Comparison of ENCODE assay signal across 10 mouse cellular contexts in the genomic region with DNA sequence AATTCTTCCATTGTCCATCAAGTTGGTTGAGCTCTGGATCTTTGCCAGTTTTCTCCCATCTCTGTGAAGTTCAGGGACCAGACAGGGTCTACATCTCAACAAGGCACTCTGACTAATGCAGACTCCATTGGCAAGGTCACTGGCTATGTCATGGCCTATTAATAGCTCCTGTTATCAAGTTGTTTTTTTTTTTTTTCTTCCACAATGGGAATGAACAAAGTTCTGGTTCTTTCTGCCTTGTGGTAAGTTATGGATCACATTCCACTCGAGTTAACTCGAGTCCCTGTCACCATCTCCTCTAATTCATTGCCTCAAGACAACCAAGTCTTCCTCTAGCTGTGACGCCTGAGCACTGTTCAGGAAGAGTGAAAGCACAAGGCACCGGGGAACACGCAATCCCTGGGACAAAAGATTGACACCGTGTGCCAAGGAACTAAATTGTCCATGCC. TPM values are rescaled to one million over a fixed set of nuclear protein-coding genes. Genes with fewer than 3 reads are reported as not detected.
A peak's percentile ranks its signal among the peaks of the same experiment; 100 is the strongest.
DNase-seq lines count a peak whose midpoint lies in the region; ATAC-seq lines count a peak whose summit lies in the region.
"Had no signal": no experiment of that assay in that cellular context is flagged by ENCODE, and none has a peak within 500 bp of the region (broad histone marks: within the 10 kb centered on the region; RNA-seq: fewer than 3 reads in every experiment).

No protein-coding gene starts in this region.

- no peak for ATAC-seq in hindbrain, embryonic 14.5 days (ENCODE audit: low FRiP score)
- ATAC-seq in hindbrain, embryonic 11.5 days (ENCODE audit: low FRiP score): no peak

- intact Hi-C loops in left cerebral cortex, postnatal 25 days (cut with DNase I): no loop called here

- WGBS in hindbrain, embryonic 14.5 days: 59% methylated on average over 6 of the region's 6 CpGs
- WGBS in hindbrain, embryonic 11.5 days: 67% methylated on average over 6 of the region's 6 CpGs
- WGBS in embryonic facial prominence, embryonic 10.5 days: 59% methylated on average over 6 of the region's 6 CpGs
- WGBS in limb, embryonic 10.5 days: 75% methylated on average over 6 of the region's 6 CpGs

- H3K27me3 ChIP-seq in hindbrain, embryonic 14.5 days (ENCODE audit: control insufficient read depth, insufficient read depth, low read length): 0 out of 2 replicates have a peak, but pooled peaks cover 3% of the 10 kb centered on the region
- no peaks in the 10 kb centered on the region for H3K27me3 ChIP-seq in hindbrain, embryonic 11.5 days (ENCODE audit: control insufficient read depth, insufficient read depth, low read length)
- H3K27me3 ChIP-seq in embryonic facial prominence, embryonic 10.5 days (replicated peaks; ENCODE audit: low read depth, poor library complexity, severe bottlenecking): no peaks in the 10 kb centered on the region; the same call in 1 of the 2 replicates
- peaks cover 18% of the 10 kb centered on the region for H3K27me3 ChIP-seq in limb, embryonic 10.5 days (ENCODE audit: low read depth, poor library complexity, severe bottlenecking)

- H3K4me3 ChIP-seq in hindbrain, embryonic 14.5 days (replicated peaks; ENCODE audit: low read length): peak overlapping the region; percentile 23; the same call in 1 of the 2 replicates
- no peak overlapping the region for H3K4me3 ChIP-seq in hindbrain, embryonic 11.5 days (ENCODE audit: low read depth, low read length)
- H3K4me3 ChIP-seq in embryonic facial prominence, embryonic 10.5 days: peak overlapping the region; percentile 93; the same call in 1 of the 2 replicates
- no peak overlapping the region for H3K4me3 ChIP-seq in limb, embryonic 10.5 days

- H3K27ac ChIP-seq in hindbrain, embryonic 14.5 days: no peak overlapping the region
- no peak overlapping the region for H3K27ac ChIP-seq in hindbrain, embryonic 11.5 days (ENCODE audit: low read depth, low read length)
- 0 out of 2 replicates have a peak overlapping the region, but pooled peaks have one; percentile 86 for H3K27ac ChIP-seq in embryonic facial prominence, embryonic 10.5 days (replicated peaks)
- H3K27ac ChIP-seq in limb, embryonic 10.5 days: peak overlapping the region; percentile 89; the same call in 1 of the 2 replicates

- DNase-seq in hindbrain, embryonic 14.5 days (ENCODE audit: low spot score): no peak
- no peak for DNase-seq in hindbrain, embryonic 11.5 days (ENCODE audit: low spot score)
- DNase-seq in 416B (ENCODE audit: low read depth): peak; percentile 52
- DNase-seq in embryonic facial prominence, embryonic 10.5 days (ENCODE audit: low spot score): no peak
- no peak for DNase-seq in limb, embryonic 10.5 days (ENCODE audit: low spot score)
- no peak for DNase-seq in thymus, adult 18-20 months
- no peak for DNase-seq in left cerebral cortex, postnatal 25 days (ENCODE audit: low spot score in 2 of 2)
- no peak for DNase-seq in thymus, postnatal 10 days (ENCODE audit: low spot score in 2 of 2)

- no peaks in the 10 kb centered on the region for H3K9me3 ChIP-seq in hindbrain, embryonic 14.5 days (ENCODE audit: control insufficient read depth, low read length)
- H3K9me3 ChIP-seq in hindbrain, embryonic 11.5 days (ENCODE audit: control insufficient read depth, low read length): no peaks in the 10 kb centered on the region
- no peaks in the 10 kb centered on the region for H3K9me3 ChIP-seq in embryonic facial prominence, embryonic 10.5 days
- no peaks in the 10 kb centered on the region for H3K9me3 ChIP-seq in limb, embryonic 10.5 days (replicated peaks)

- peaks cover 26% of the 10 kb centered on the region for H3K4me1 ChIP-seq in hindbrain, embryonic 14.5 days (replicated peaks; ENCODE audit: control insufficient read depth, insufficient read depth, low read length)
- peaks cover 12% of the 10 kb centered on the region for H3K4me1 ChIP-seq in hindbrain, embryonic 11.5 days (replicated peaks; ENCODE audit: control insufficient read depth, insufficient read depth, low read length)
- H3K4me1 ChIP-seq in embryonic facial prominence, embryonic 10.5 days: peaks cover 45% of the 10 kb centered on the region
- peaks cover 42% of the 10 kb centered on the region for H3K4me1 ChIP-seq in limb, embryonic 10.5 days

- H3K36me3 ChIP-seq in hindbrain, embryonic 14.5 days (replicated peaks; ENCODE audit: control insufficient read depth, insufficient read depth): no peaks in the 10 kb centered on the region
- H3K36me3 ChIP-seq in hindbrain, embryonic 11.5 days (ENCODE audit: control insufficient read depth, insufficient read depth, low read length): no peaks in the 10 kb centered on the region
- peaks cover 3% of the 10 kb centered on the region for H3K36me3 ChIP-seq in embryonic facial prominence, embryonic 10.5 days (replicated peaks)
- H3K36me3 ChIP-seq in limb, embryonic 10.5 days: peaks cover 9% of the 10 kb centered on the region; the same call in 1 of the 2 replicates

- peak overlapping the region; percentile 87; the same call in 1 of the 2 replicates for H3K4me2 ChIP-seq in hindbrain, embryonic 14.5 days (replicated peaks)
- H3K4me2 ChIP-seq in hindbrain, embryonic 11.5 days (replicated peaks; ENCODE audit: low read depth, low read length): no peak overlapping the region

- H3K9ac ChIP-seq in hindbrain, embryonic 14.5 days: no peak overlapping the region
- no peak overlapping the region for H3K9ac ChIP-seq in hindbrain, embryonic 11.5 days (ENCODE audit: low read depth, low read length)

RNA-seq across cellular contexts. Expression of a gene that starts 1.7 kb away (rescaled TPM):
- 14.9 and 17.3 TPM in 2 replicates for polyA plus RNA-seq in hindbrain, embryonic 14.5 days (2014; fragmentation: Nextera tagmentation; extraction: Ambion mirVana)
- polyA plus RNA-seq in hindbrain, embryonic 11.5 days (2014; fragmentation: Nextera tagmentation; extraction: Ambion mirVana): 10.9 and 12.2 TPM in 2 replicates
- 56.7 and 57.7 TPM in 2 replicates for polyA plus RNA-seq in embryonic facial prominence, embryonic 10.5 days (2016; fragmentation: Nextera tagmentation; extraction: Ambion mirVana)
- polyA plus RNA-seq in limb, embryonic 10.5 days (2016; fragmentation: Nextera tagmentation; extraction: Ambion mirVana): 46.9 and 55.0 TPM in 2 replicates
- 10 to 100 TPM; 48.9 TPM for total RNA-seq in left cerebral cortex, postnatal 25 days (2021)

RNA-seq across cellular contexts. Expression of a gene that starts 9.2 kb away (rescaled TPM):
- polyA plus RNA-seq in hindbrain, embryonic 14.5 days (2014; fragmentation: Nextera tagmentation; extraction: Ambion mirVana): not detected in 2 replicates
- not detected in 2 replicates for polyA plus RNA-seq in hindbrain, embryonic 11.5 days (2014; fragmentation: Nextera tagmentation; extraction: Ambion mirVana)
- not detected in 2 replicates for polyA plus RNA-seq in embryonic facial prominence, embryonic 10.5 days (2016; fragmentation: Nextera tagmentation; extraction: Ambion mirVana)
- polyA plus RNA-seq in limb, embryonic 10.5 days (2016; fragmentation: Nextera tagmentation; extraction: Ambion mirVana): not detected in 2 replicates
- not detected for total RNA-seq in left cerebral cortex, postnatal 25 days (2021)
- polyA plus RNA-seq: inflammation-experienced regulatory T-cells, adult 6 months; neural tube, embryonic 14.5 days had no signal

RNA-seq across cellular contexts. Expression of a gene that starts 36.6 kb away (rescaled TPM):
- 0.20 and 0.80 TPM in 2 replicates for polyA plus RNA-seq in hindbrain, embryonic 14.5 days (2014; fragmentation: Nextera tagmentation; extraction: Ambion mirVana)
- polyA plus RNA-seq in hindbrain, embryonic 11.5 days (2014; fragmentation: Nextera tagmentation; extraction: Ambion mirVana): 0.85 and 1.8 TPM in 2 replicates
- polyA plus RNA-seq in embryonic facial prominence, embryonic 10.5 days (2016; fragmentation: Nextera tagmentation; extraction: Ambion mirVana): 1.3 and 2.0 TPM in 2 replicates
- 1.3 and 1.8 TPM in 2 replicates for polyA plus RNA-seq in limb, embryonic 10.5 days (2016; fragmentation: Nextera tagmentation; extraction: Ambion mirVana)
- 10 to 100 TPM; 11.6 to 14.0 TPM for total RNA-seq in left cerebral cortex, postnatal 25 days (2021)

RNA-seq across cellular contexts. Expression of a gene that starts 37.3 kb away (rescaled TPM):
- not detected in 2 replicates for polyA plus RNA-seq in hindbrain, embryonic 14.5 days (2014; fragmentation: Nextera tagmentation; extraction: Ambion mirVana)
- polyA plus RNA-seq in hindbrain, embryonic 11.5 days (2014; fragmentation: Nextera tagmentation; extraction: Ambion mirVana): not detected in 2 replicates
- not detected in 2 replicates for polyA plus RNA-seq in embryonic facial prominence, embryonic 10.5 days (2016; fragmentation: Nextera tagmentation; extraction: Ambion mirVana)
- polyA plus RNA-seq in limb, embryonic 10.5 days (2016; fragmentation: Nextera tagmentation; extraction: Ambion mirVana): not detected in 2 replicates
- not detected for total RNA-seq in left cerebral cortex, postnatal 25 days (2021)
- polyA plus RNA-seq: inflammation-experienced regulatory T-cells, adult 6 months; neural tube, embryonic 14.5 days had no signal

RNA-seq across cellular contexts. Expression of a gene that starts 38.0 kb away (rescaled TPM):
- not detected in 2 replicates for polyA plus RNA-seq in hindbrain, embryonic 14.5 days (2014; fragmentation: Nextera tagmentation; extraction: Ambion mirVana)
- 0.21 TPM in 1 of 2 replicates, not detected in the other for polyA plus RNA-seq in hindbrain, embryonic 11.5 days (2014; fragmentation: Nextera tagmentation; extraction: Ambion mirVana)
- 0.20 and 0.47 TPM in 2 replicates for polyA plus RNA-seq in embryonic facial prominence, embryonic 10.5 days (2016; fragmentation: Nextera tagmentation; extraction: Ambion mirVana)
- 0.14 TPM in 1 of 2 replicates, not detected in the other for polyA plus RNA-seq in limb, embryonic 10.5 days (2016; fragmentation: Nextera tagmentation; extraction: Ambion mirVana)
- total RNA-seq in left cerebral cortex, postnatal 25 days (2021): not detected
- polyA plus RNA-seq: neural tube, embryonic 14.5 days had no signal

Comparison
In these comparisons a context has a peak if more than half of its experiments do, and no peak if none do; other contexts are left out.
1. H3K4me3 ChIP-seq: peak in hindbrain, embryonic 14.5 days (single experiment) and embryonic facial prominence, embryonic 10.5 days (single experiment); none in hindbrain, embryonic 11.5 days (single experiment) and limb, embryonic 10.5 days (single experiment).
2. H3K27ac ChIP-seq: peak in embryonic facial prominence, embryonic 10.5 days (single experiment) and limb, embryonic 10.5 days (single experiment); none in hindbrain, embryonic 14.5 days (single experiment) and hindbrain, embryonic 11.5 days (single experiment).